Mouse (Mus musculus) forebrain, embryonic 11.5 days (tissue): ENCODE measurements around the gene Prdm12. TPM values are rescaled to one million over a fixed set of nuclear protein-coding genes. Genes with fewer than 3 reads are reported as not detected.

ENCODE experiments used
- ATAC-seq: fragments of 200-750 bp; cut with Nextera tagmentation; replicated peaks from 2 replicates; pipeline ENCODE4 v1.8.0; 2017; ENCODE audit warnings: moderate TSS enrichment; ENCODE audit not compliant: low FRiP score
- DNase-seq: peaks from one replicate; pipeline ENCODE4 v3.0.0-alpha.2; 2017; ENCODE audit warnings: low spot score
- H3K27ac ChIP-seq: fragments of 300-500 bp; sonication (generic); 2 replicates; pipeline ENCODE4 v1.5.1; 2014; ENCODE audit warnings: low read depth, low read length
- H3K27me3 ChIP-seq: fragments of 300-500 bp; sonication (generic); 2 replicates; pipeline ENCODE4 v1.6.1; 2014; ENCODE audit warnings: mild to moderate bottlenecking, low read length, mixed read lengths; ENCODE audit not compliant: control insufficient read depth, insufficient read depth
- H3K36me3 ChIP-seq: fragments of 300-500 bp; sonication (generic); 2 replicates; pipeline ENCODE4 v1.6.1; 2014; ENCODE audit warnings: mild to moderate bottlenecking, low read length, moderate library complexity, mixed read lengths; ENCODE audit not compliant: control insufficient read depth, insufficient read depth
- H3K4me1 ChIP-seq: fragments of 300-500 bp; sonication (generic); replicated peaks from 2 replicates; pipeline ENCODE4 v1.6.1; 2014; ENCODE audit warnings: low read length, mixed read lengths; ENCODE audit not compliant: control insufficient read depth, insufficient read depth
- H3K4me2 ChIP-seq: fragments of 300-500 bp; sonication (generic); 2 replicates; pipeline ENCODE4 v1.6.1; 2014; ENCODE audit warnings: low read depth, mild to moderate bottlenecking, low read length, moderate library complexity, mixed read lengths; ENCODE audit not compliant: severe bottlenecking
- H3K4me3 ChIP-seq: fragments of 300-500 bp; sonication (generic); 2 replicates; pipeline ENCODE4 v1.5.1; 2014; ENCODE audit warnings: low read depth, low read length
- H3K9ac ChIP-seq: fragments of 300-500 bp; sonication (generic); 2 replicates; pipeline ENCODE4 v1.6.1; 2014; ENCODE audit warnings: low read length
- H3K9me3 ChIP-seq: fragments of 300-500 bp; sonication (generic); 2 replicates; pipeline ENCODE4 v1.6.1; 2016; ENCODE audit warnings: low read length, mixed read lengths; ENCODE audit not compliant: control insufficient read depth
- WGBS: fragments of 180-500 bp; shearing (Covaris S2); extraction: QIAGEN DNeasy Blood & Tissue Kit; methylation state at CpG from one replicate; pipeline ENCODE4 v1.1.7; 2014; 5-methylcytosine and 5-hydroxymethylcytosine counted together
- polyA plus RNA-seq: library from polyadenylated mRNA; unstranded; fragments of >200 nt; fragmentation: Nextera tagmentation; extraction: Ambion mirVana; gene quantifications from 2 replicates; pipeline ENCODE4 v1.2.1, GENCODE M21; 2014

Prdm12 gene
- polyA plus RNA-seq, 1 experiment from 2014 or later, result 4.1 TPM

DNA sequence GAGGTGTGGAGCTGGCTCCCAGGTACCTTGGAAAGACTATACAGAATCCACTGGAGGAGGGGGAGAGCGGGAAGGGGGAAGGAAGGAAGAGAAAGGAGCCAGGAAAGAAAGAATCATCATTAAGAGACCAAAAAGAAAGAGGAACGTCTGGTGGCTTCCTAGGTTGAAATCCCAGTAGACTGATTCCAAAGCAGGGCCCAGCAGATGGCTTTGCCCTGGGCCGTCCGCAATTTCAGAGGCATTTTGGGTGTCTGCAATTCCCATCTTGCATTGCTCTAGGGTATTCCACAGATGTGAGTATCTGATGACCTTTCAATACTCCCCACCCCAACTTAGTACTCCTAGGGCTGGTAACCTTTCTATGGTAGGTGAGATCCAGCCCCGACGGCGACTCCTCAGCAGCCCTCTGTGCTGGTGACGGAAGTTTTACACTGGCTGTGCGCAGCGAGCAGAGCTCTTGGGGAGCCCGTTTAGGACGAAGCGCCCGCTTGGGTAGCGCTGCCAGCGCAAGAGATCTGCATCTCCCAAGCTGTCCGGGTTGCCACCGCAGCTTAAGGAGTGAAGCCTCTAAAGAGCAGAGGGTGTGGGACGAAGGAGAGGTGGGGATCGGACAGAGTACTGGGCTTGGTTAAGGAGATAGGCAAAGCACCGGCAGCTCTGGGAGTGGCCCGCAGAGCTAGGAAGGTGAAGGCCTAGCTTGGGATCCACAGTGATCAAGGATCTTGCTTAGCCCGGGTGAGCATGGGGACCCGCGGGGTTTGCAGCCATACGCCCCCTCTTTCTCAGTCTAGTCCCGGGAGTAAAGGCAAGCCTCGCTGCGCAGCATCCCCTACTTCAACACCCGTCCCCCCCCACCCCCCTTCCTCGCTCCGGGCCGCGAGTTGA is 1.0 kb upstream of the Prdm12 start:
- Histone ChIP-seq H3K9me3 (no peaks in the 10 kb centered on the region), H3K9ac (peak overlapping the region; percentile 27; the same call in 1 of the 2 replicates), H3K27me3 (peaks cover 97% of the 10 kb centered on the region), H3K27ac (no peak overlapping the region), H3K4me2 (peak overlapping the region; percentile 32; the same call in 1 of the 2 replicates), H3K36me3 (no peaks in the 10 kb centered on the region), H3K4me3 (peak overlapping the region; percentile 29), H3K4me1 (peaks cover 46% of the 10 kb centered on the region)
- under 1% methylated on average over 34 of the region's 34 CpGs for WGBS
- ATAC-seq (no peak), DNase-seq (peak; percentile 77)

DNA sequence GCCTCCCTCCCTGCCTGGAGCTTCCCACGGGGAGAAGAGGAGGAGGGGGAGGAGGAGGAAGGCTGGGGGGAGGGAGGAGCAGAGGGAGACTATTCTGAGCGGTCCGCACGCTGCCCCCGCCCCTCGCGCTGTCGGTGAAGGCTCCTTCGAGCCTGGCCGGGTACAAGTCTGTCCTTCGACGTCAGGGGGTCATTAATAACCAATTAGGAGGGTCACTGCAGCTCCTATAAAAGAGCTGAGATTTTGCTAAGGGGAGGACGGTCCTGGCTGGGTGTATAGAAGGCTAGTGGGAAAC is 424 bp upstream of the Prdm12 start:
- H3K4me1 ChIP-seq, result peaks cover 46% of the 10 kb centered on the region
- WGBS, result 3% methylated on average over 11 of the region's 13 CpGs
- H3K27me3 ChIP-seq, result peaks cover 97% of the 10 kb centered on the region
- H3K27ac ChIP-seq, result no peak overlapping the region
- no peaks in the 10 kb centered on the region for H3K36me3 ChIP-seq
- ATAC-seq (no peak), DNase-seq (no peak)
- peak overlapping the region; percentile 32 for H3K4me2 ChIP-seq
- no peaks in the 10 kb centered on the region for H3K9me3 ChIP-seq
- H3K9ac ChIP-seq, result peak overlapping the region; percentile 27; the same call in 1 of the 2 replicates
- H3K4me3 ChIP-seq, result peak overlapping the region; percentile 29

DNA sequence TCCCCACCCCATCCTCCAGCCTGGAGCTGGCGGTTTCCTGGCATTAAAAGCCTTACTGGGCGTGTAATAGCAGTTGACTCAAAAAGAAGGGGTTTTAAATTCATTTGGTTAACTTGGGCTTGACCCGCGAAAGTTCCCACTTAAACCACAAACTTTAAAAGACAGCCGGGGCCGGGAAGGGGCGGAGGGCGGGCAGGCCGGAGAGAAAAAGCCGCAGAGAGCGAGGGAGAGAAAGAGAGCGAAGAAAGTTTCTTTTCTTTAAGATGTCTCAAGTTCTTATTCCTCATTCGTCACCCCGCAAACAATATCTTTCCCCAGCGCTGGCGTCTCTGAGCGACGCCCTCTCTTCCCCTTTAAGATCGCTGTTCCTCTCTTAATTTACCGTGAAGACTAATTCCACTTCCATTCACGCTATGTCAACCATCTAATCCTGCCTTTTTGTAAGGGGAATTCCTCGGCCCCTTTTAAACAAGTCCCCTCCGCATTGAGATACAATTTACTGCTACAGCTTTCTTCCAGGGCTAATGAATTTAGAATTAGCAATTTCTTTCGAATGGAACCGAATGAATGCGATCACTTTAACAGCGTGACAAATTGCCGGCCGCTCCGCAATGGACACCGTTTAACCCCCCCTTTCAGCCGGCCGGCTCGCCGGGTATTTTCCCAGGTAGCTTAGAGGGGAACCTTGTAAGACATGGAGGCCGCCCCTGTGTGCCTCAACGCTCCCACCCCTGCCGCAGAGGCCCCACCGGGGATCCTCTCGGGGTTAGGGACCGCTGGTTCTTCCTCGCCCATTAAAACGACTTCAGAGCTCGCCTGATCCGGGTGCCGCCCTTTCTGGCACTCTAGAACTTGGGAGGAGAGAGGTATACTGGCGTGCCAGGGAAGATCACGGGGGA is 1.0 kb downstream of the Prdm12 start:
- ATAC-seq (peak; percentile 43; the same call in 1 of the 2 replicates), DNase-seq (peak; percentile 83)
- under 1% methylated on average over 48 of the region's 48 CpGs for WGBS
- Histone ChIP-seq H3K4me1 (peaks cover 39% of the 10 kb centered on the region), H3K9ac (peak overlapping the region; percentile 9), H3K27me3 (peaks cover 93% of the 10 kb centered on the region), H3K27ac (peak overlapping the region; percentile 64; the same call in 1 of the 2 replicates), H3K4me3 (peak overlapping the region; percentile 29), H3K4me2 (peak overlapping the region; percentile 32), H3K36me3 (no peaks in the 10 kb centered on the region), H3K9me3 (no peaks in the 10 kb centered on the region)

DNA sequence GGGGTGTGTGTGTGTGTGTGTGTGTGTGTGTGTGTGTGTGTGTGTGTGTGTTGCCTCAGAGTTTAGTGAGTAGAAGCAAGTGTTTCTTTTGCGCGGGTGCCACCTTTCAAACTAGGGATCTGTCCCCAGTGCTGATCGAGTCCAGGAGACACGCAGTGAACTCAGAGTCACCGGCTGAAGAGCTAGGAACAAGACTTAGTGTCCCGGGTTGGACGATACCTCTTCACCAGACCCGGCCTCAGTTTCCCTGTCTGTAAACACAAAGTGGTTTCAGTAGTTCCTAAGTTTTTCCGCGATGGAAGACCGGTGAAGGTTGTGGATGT is 1.6 kb downstream of the Prdm12 start:
- no peak for ATAC-seq
- 1% methylated on average over 11 of the region's 11 CpGs for WGBS

DNA sequence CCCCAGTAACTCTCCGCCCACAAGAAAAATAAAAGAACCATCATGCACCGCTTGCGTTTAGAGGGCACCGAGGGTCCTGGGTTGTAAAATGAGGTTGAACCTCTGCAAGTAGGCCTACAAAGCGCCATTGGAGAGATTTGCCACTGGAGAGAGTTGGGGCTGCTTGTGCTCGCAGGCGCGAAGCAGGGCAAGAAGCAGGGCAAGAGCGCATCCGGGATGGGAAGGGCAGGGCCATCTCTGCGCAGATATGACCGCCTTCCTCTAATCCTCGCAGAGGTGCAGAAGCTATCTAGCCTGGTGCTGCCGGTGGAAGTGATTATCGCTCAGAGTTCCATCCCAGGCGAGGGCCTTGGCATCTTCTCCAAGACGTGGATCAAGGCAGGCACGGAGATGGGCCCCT is 2.1 kb downstream of the Prdm12 start:
- ATAC-seq, result no peak
- no peaks in the 10 kb centered on the region for H3K9me3 ChIP-seq
- H3K36me3 ChIP-seq, result no peaks in the 10 kb centered on the region
- H3K4me3 ChIP-seq, result peak overlapping the region; percentile 29; the same call in 1 of the 2 replicates
- H3K4me1 ChIP-seq, result peaks cover 29% of the 10 kb centered on the region
- H3K9ac ChIP-seq, result no peak overlapping the region
- DNase-seq, result no peak
- peaks cover 93% of the 10 kb centered on the region for H3K27me3 ChIP-seq
- peak overlapping the region; percentile 32; the same call in 1 of the 2 replicates for H3K4me2 ChIP-seq
- no peak overlapping the region for H3K27ac ChIP-seq
- WGBS, result 3% methylated on average over 18 of the region's 18 CpGs

More for the DNA sequence above, 1.6 kb downstream of the Prdm12 start:
- no peaks in the 10 kb centered on the region for H3K36me3 ChIP-seq
- peak overlapping the region; percentile 32; the same call in 1 of the 2 replicates for H3K4me2 ChIP-seq
- H3K9me3 ChIP-seq, result no peaks in the 10 kb centered on the region
- DNase-seq, result no peak
- no peak overlapping the region; the same call in 1 of the 2 replicates for H3K9ac ChIP-seq
- H3K27me3 ChIP-seq, result peaks cover 95% of the 10 kb centered on the region
- no peak overlapping the region for H3K27ac ChIP-seq
- H3K4me3 ChIP-seq, result peak overlapping the region; percentile 29
- peaks cover 34% of the 10 kb centered on the region for H3K4me1 ChIP-seq

DNA sequence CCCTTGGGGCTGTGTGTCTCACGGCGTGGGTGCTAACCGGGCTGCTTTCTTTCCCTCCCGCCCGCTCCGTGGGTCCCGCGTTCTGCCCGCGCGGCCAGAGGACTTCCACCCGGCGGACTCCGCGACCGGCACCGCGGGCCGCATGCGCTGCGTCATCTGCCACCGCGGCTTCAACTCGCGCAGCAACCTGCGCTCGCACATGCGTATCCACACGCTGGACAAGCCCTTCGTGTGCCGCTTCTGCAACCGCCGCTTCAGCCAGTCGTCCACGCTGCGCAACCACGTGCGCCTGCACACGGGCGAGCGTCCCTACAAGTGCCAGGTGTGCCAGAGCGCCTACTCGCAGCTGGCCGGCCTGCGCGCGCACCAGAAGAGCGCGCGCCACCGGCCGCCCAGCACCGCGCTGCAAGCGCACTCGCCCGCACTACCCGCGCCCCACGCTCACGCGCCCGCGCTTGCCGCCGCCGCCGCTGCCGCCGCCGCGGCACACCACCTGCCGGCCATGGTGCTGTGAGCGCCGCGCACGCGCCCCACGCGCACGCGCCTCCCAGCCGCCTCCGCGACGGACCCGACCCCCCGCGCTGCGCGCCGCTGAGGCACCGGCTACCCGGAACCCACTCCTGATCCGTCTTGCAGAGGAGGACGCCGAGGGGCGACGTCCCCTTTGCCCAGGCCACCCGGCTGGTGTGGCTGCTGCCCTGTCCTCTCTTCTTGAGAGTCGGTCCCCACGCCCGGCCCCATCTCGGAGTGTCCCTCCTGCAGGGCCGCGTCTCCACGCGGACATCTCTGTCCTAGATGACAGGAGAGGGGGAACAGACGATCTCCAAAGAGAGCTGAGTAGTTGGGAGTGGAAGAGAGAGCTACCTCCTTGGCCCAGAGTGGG is 14.4 kb downstream of the Prdm12 start:
- DNase-seq (peak; percentile 73), ATAC-seq (no peak)
- H3K4me3 ChIP-seq, result peak overlapping the region; percentile 46
- H3K4me1 ChIP-seq, result peaks cover 10% of the 10 kb centered on the region
- no peak overlapping the region for H3K27ac ChIP-seq
- peak overlapping the region; percentile 39 for H3K9ac ChIP-seq
- WGBS, result under 1% methylated on average over 99 of the region's 109 CpGs
- H3K36me3 ChIP-seq, result no peaks in the 10 kb centered on the region
- H3K27me3 ChIP-seq, result peaks cover 64% of the 10 kb centered on the region
- H3K9me3 ChIP-seq, result no peaks in the 10 kb centered on the region; the same call in 1 of the 2 replicates
- H3K4me2 ChIP-seq, result peak overlapping the region; percentile 90

DNA sequence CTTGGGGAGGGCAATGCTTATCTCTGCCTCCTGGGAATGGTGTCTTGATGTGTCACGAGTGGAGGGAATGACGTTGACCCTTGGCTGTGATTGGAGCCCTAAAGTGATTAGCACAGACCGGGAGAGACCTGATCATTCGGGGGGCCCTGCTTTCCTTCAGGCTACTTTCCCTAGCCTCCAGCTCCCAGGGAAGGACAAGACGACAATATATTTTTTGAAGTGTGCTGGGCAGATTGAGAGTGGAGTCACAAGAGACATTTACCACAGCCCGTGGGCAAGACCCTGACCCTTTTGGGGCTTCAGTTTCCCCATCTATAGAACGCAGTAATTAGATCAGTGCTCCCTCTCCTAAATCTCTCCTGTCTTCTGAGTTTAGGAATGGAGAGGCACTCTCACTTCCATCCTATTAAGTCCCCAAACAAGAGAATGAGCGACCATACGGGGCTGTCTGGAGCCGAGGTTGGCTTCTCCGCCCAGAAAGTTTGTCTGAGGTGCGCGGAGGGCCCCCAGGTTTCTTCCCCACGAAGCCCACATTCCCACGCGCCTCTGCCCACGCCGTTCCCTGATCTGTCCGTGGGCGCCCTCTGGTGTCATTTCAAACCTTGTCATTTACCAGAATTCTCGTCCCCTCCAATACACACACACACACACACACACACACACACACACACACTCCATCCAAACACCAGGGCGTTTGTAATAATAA is 15.2 kb downstream of the Prdm12 start:
- Histone ChIP-seq H3K9me3 (no peaks in the 10 kb centered on the region; the same call in 1 of the 2 replicates), H3K9ac (no peak overlapping the region; the same call in 1 of the 2 replicates), H3K36me3 (no peaks in the 10 kb centered on the region), H3K27ac (no peak overlapping the region), H3K4me1 (peaks cover 10% of the 10 kb centered on the region), H3K27me3 (peaks cover 60% of the 10 kb centered on the region), H3K4me3 (peak overlapping the region; percentile 46), H3K4me2 (peak overlapping the region; percentile 90)
- WGBS, result 5% methylated on average over 22 of the region's 22 CpGs
- ATAC-seq (no peak), DNase-seq (peak; percentile 79)
